Mouse (Mus musculus): ENCODE measurements around the gene Galnt16. TPM values are rescaled to one million over a fixed set of nuclear protein-coding genes. Genes with fewer than 3 reads are reported as not detected.

Galnt16 gene
- 6.9 and 11.1 TPM in 2 replicates for polyA plus RNA-seq (2015; fragmentation: Nextera tagmentation; extraction: Ambion mirVana)

DNA sequence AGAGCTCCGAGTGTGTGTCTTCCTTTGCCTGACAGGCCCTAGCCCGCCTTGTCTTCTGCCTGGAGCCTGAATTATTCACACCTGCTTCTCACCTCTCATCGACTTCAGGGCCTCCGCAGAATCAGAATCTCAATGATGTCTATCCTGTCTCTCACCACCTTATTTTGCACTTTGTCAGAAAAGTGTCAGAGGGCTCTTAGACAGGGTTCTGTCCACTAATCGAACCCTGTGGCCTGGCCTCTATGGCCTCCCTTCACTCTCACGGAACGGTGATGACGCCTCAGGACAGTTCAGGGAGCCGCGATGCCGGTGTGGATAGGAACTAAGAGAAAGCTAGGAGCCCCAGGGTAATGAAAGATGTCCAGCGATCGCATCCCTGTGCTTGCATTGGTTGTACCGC lies at the start of gene Galnt16:
Gene Galnt16 (plus strand): TSS at position 301 of the 400 bp plus-strand sequence.
- H3K27me3 ChIP-seq: peaks cover 83% of the 10 kb centered on the region
- H3K4me2 ChIP-seq: peak within 1 kb of the TSS; percentile 97
- peak within 1 kb of the TSS; percentile 65 for H3K4me3 ChIP-seq
- peaks cover 20% of the 10 kb centered on the region for H3K4me1 ChIP-seq (replicated peaks)
- no peak within 1 kb of the TSS for H3K27ac ChIP-seq
- no peaks in the 10 kb centered on the region for H3K9me3 ChIP-seq (replicated peaks)
- 7% methylated on average over 14 of the region's 14 CpGs for WGBS
- H3K36me3 ChIP-seq: no peaks in the 10 kb centered on the region
- ATAC-seq (replicated peaks; ENCODE audit: insufficient number of reproducible peaks, insufficient read depth, low FRiP score, low read depth): no peak
- H3K9ac ChIP-seq: peak within 1 kb of the TSS; percentile 56

DNA sequence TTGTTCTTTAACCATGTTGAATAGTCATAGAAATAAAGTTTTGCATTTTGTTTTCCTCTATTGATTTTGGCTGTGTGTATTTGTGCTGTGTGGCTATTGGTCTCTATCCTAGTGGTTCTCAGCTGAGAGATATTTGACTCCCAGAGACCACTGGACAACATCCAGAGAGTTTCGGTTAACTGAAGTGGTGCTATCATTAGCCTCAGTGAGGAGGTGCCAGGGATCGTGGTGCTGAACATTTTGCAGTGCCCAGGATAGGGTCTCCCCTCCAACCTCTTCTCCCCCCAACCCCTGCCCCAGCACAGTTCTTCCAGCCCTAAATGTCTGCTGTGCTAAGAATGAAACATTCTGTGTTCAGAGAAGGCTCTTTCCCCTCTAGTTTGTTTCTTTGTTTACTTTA lies 47.9 kb upstream of the Galnt16 start:
- 51% methylated on average over 2 of the region's 2 CpGs for WGBS
- no peak for ATAC-seq (replicated peaks; ENCODE audit: insufficient number of reproducible peaks, insufficient read depth, low FRiP score, low read depth)
- Histone ChIP-seq H3K9ac (no peak overlapping the region), H3K4me1 (replicated peaks) (no peaks in the 10 kb centered on the region; the same call in 1 of the 2 replicates), H3K4me3 (no peak overlapping the region), H3K9me3 (replicated peaks) (no peaks in the 10 kb centered on the region), H3K27ac (no peak overlapping the region), H3K4me2 (no peak overlapping the region), H3K36me3 (no peaks in the 10 kb centered on the region), H3K27me3 (no peaks in the 10 kb centered on the region)

DNA sequence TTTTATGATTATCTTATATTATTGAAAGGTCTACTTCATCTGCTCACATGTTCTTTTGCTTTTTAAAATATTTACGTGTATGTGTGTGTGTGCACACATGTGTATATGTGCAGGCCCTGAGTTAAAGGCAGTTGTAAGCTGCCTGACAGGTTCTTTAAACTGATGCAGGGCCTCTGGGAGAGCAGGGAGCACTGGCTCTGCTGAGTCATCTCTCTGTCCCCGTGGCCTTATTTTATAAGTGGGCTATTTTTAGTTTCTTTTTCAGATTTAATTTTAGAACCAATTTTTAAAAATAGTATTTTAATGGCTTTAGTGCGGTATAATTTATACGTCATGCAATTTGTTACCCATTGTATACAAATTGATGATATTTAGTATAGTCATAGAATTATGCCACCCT lies 46.2 kb upstream of the Galnt16 start:
- Histone ChIP-seq H3K4me3 (no peak overlapping the region), H3K4me1 (replicated peaks) (no peaks in the 10 kb centered on the region; the same call in 1 of the 2 replicates), H3K9ac (no peak overlapping the region), H3K4me2 (no peak overlapping the region), H3K27me3 (no peaks in the 10 kb centered on the region), H3K27ac (no peak overlapping the region), H3K36me3 (0 out of 2 replicates have a peak, but pooled peaks cover 3% of the 10 kb centered on the region), H3K9me3 (replicated peaks) (no peaks in the 10 kb centered on the region)
- WGBS: 38% methylated on average over 4 of the region's 4 CpGs
- ATAC-seq (replicated peaks; ENCODE audit: insufficient number of reproducible peaks, insufficient read depth, low FRiP score, low read depth): no peak

DNA sequence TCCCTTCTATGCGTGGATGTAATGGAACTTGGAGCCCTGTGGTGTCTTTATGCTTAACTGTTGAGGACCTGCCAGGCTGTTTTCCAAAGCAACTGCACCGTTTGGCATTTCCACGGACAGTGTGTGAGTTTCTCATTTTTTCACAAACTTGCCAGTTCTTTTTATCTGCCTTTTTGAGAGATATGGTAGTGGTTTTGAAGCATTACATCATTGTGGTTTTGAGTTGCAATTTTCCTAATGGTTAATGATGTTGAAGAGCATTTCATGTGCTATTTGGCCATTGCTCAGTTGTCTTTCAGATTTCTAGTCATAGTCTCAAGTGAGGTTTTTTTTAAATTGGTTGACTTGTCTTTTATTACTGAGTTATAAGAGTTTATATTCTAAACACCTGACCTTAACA lies 44.3 kb upstream of the Galnt16 start:
- 66% methylated on average over 3 of the region's 3 CpGs for WGBS
- Histone ChIP-seq H3K9ac (no peak overlapping the region), H3K36me3 (0 out of 2 replicates have a peak, but pooled peaks cover 3% of the 10 kb centered on the region), H3K4me1 (replicated peaks) (no peaks in the 10 kb centered on the region; the same call in 1 of the 2 replicates), H3K4me2 (no peak overlapping the region), H3K4me3 (no peak overlapping the region), H3K27ac (no peak overlapping the region), H3K27me3 (no peaks in the 10 kb centered on the region), H3K9me3 (replicated peaks) (no peaks in the 10 kb centered on the region)
- ATAC-seq (replicated peaks; ENCODE audit: insufficient number of reproducible peaks, insufficient read depth, low FRiP score, low read depth): no peak

DNA sequence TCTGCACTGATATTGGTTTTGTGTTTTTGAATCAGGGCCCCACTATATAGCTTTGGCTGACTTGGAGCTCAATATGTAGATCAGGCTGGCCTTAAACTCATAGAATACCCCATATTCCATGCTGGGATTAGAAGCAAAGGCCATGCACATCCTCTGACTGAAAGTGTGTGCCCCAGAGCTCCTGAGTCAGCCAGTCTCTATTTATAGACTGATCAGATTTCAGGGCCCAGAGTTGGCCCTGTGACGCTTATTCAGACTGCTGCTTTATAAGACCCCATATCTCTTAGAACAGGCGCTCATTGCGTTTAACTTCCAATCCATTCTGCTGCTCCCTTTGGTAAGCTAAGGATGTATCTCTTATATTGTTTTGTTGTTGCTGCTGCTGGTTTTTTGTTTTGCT lies 38.1 kb upstream of the Galnt16 start:
- H3K9me3 ChIP-seq (replicated peaks): no peaks in the 10 kb centered on the region
- H3K4me2 ChIP-seq: no peak overlapping the region
- no peak overlapping the region for H3K9ac ChIP-seq
- no peak overlapping the region for H3K4me3 ChIP-seq
- peaks cover 9% of the 10 kb centered on the region; the same call in 1 of the 2 replicates for H3K36me3 ChIP-seq
- peaks cover 7% of the 10 kb centered on the region; the same call in 1 of the 2 replicates for H3K4me1 ChIP-seq (replicated peaks)
- no peak for ATAC-seq (replicated peaks; ENCODE audit: insufficient number of reproducible peaks, insufficient read depth, low FRiP score, low read depth)
- no peak overlapping the region for H3K27ac ChIP-seq
- H3K27me3 ChIP-seq: no peaks in the 10 kb centered on the region
- 58% methylated on average over 3 of the region's 3 CpGs for WGBS

DNA sequence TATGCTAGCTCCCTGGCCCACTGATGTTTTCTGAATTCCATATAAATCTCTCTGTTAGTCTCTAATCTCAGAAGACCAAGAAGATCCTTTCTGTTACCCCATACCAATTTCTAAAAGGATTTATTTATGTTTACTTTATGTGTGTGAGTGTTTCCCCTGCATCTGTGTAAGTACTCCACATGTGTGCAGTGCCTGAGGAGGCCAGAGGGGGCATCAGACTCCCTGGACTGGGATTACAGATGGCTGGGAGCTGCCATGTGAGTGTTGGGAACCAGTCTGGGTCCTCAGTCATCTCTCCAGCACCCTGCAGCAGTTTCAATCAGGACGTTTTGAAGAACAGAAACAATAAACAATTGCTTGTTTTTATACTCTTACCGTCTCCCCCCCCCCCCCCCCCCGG lies 34.7 kb upstream of the Galnt16 start:
- Histone ChIP-seq H3K4me3 (no peak overlapping the region), H3K9me3 (replicated peaks) (no peaks in the 10 kb centered on the region), H3K36me3 (peaks cover 9% of the 10 kb centered on the region; the same call in 1 of the 2 replicates), H3K4me1 (replicated peaks) (peaks cover 7% of the 10 kb centered on the region; the same call in 1 of the 2 replicates), H3K9ac (no peak overlapping the region), H3K4me2 (no peak overlapping the region), H3K27ac (no peak overlapping the region), H3K27me3 (no peaks in the 10 kb centered on the region)
- ATAC-seq (replicated peaks; ENCODE audit: insufficient number of reproducible peaks, insufficient read depth, low FRiP score, low read depth): no peak
- WGBS: 85% methylated on average over 3 of the region's 3 CpGs

DNA sequence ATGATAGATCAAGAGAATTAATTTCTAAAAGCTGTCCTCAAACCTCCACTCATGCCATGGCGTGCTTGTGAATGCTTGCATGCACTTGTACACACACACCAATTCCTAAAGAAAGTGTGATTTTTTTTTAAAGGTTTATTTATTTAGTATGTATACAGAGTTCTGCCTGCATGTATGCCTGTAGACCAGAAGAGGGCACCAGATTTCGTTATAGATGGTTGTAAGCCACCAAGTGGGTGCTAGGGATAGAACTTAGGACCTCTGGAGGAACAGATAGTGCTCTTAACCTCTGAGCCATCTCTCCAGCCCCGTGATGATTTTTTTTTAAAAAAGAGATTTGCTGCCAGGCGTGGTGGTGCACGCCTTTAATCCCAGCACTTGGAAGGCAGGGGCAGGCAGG lies 24.8 kb upstream of the Galnt16 start:
- Histone ChIP-seq H3K27ac (no peak overlapping the region), H3K27me3 (no peaks in the 10 kb centered on the region), H3K36me3 (peaks cover 41% of the 10 kb centered on the region), H3K4me2 (no peak overlapping the region), H3K4me1 (replicated peaks) (no peaks in the 10 kb centered on the region), H3K9ac (no peak overlapping the region), H3K9me3 (replicated peaks) (no peaks in the 10 kb centered on the region), H3K4me3 (no peak overlapping the region)
- ATAC-seq (replicated peaks; ENCODE audit: insufficient number of reproducible peaks, insufficient read depth, low FRiP score, low read depth): no peak
- WGBS: 90% methylated on average over 5 of the region's 5 CpGs

DNA sequence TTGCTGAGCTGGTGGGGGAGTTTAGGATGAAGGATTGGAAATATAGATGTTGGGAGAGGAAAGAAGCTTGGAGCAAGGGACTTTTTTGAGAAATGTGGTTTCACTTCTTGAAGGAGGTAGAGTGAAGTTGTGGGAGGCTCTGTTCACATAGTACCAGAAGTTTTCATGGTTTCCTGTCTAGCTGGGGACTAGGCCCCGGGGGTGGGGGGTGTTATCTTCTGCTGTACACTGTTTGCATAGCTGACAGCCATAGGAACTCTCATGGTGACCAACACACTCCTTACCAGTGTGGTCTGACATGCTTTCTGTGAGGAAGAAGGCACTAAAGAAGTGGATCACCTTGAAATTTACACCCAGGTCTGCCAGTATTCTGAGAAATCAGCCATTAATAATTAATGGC lies 22.4 kb upstream of the Galnt16 start:
- no peak for ATAC-seq (replicated peaks; ENCODE audit: insufficient number of reproducible peaks, insufficient read depth, low FRiP score, low read depth)
- Histone ChIP-seq H3K4me2 (no peak overlapping the region), H3K27ac (no peak overlapping the region), H3K27me3 (no peaks in the 10 kb centered on the region), H3K9ac (no peak overlapping the region), H3K4me1 (replicated peaks) (no peaks in the 10 kb centered on the region), H3K36me3 (peaks cover 27% of the 10 kb centered on the region), H3K9me3 (replicated peaks) (no peaks in the 10 kb centered on the region), H3K4me3 (no peak overlapping the region)
- WGBS: 60% methylated on average over 1 of the region's 1 CpGs

DNA sequence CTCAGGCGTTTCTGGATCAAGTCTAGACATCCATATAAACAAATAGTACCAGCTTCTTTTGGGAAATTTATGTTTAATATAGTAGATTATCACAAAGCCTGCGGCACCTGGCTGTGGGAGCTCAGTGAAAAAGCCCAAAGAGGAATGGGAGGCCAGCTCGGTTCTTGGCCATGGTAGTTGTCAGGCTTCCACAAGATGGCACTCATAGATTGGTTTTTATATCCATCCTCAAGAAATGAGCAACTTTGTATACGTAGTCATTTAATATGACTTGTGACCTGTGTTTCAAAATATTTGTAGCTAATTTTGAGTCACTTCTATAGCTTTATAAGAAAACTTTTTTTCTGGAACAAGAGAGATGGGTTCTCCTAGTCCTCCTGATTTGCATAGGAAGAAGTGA lies 19.7 kb upstream of the Galnt16 start:
- WGBS: 54% methylated on average over 4 of the region's 4 CpGs

DNA sequence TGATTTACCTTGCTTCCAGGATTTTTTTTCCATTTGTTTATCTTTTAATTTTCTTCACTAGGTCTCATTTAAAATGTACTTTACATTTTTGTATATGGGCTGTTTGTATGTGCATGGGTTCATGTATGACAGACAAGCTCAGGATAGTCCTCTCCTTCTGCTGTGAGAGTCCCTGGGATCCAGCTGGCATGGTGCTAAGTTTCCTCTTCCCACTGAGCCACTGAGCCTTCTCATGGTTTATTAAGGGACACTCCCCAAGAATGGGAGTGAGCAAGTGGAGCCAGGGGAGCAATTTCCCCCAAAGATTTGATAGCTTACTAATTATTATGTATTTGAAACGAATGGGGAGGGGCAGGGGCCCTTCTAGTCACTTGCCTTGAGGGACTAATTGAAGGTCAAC lies 17.6 kb upstream of the Galnt16 start:
- ATAC-seq (replicated peaks; ENCODE audit: insufficient number of reproducible peaks, insufficient read depth, low FRiP score, low read depth): no peak

More for the DNA sequence above, 19.7 kb upstream of the Galnt16 start:
- Histone ChIP-seq H3K27ac (no peak overlapping the region), H3K36me3 (peaks cover 7% of the 10 kb centered on the region; the same call in 1 of the 2 replicates), H3K4me3 (no peak overlapping the region), H3K9ac (no peak overlapping the region), H3K27me3 (no peaks in the 10 kb centered on the region), H3K9me3 (replicated peaks) (no peaks in the 10 kb centered on the region), H3K4me2 (no peak overlapping the region), H3K4me1 (replicated peaks) (no peaks in the 10 kb centered on the region)
- ATAC-seq (replicated peaks; ENCODE audit: insufficient number of reproducible peaks, insufficient read depth, low FRiP score, low read depth): no peak

DNA sequence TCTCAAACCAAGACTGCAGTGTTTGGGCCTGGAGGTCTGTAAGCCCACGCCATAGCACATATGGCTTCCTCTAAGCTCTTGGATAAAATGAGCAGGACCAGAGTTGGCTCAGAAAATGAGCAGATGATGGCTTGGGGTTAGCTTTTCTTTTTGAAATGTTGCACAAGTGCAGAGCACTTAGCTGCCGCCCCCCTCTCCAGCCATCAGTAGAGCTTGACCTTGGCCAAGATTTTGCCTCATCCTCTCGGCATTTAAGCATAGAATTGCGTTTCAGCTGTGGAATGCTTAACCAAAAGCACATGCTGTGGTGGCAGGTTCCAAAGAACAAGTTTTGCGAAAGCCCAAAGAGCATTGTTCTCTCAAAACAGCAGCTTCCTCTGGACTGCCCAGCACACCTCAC lies 13.4 kb upstream of the Galnt16 start:
- Histone ChIP-seq H3K9me3 (replicated peaks) (no peaks in the 10 kb centered on the region), H3K36me3 (no peaks in the 10 kb centered on the region), H3K27me3 (no peaks in the 10 kb centered on the region), H3K9ac (no peak overlapping the region), H3K4me1 (replicated peaks) (no peaks in the 10 kb centered on the region), H3K27ac (no peak overlapping the region), H3K4me2 (no peak overlapping the region), H3K4me3 (no peak overlapping the region)
- ATAC-seq (replicated peaks; ENCODE audit: insufficient number of reproducible peaks, insufficient read depth, low FRiP score, low read depth): 0 out of 2 replicates have a peak, but pooled peaks have one; percentile 7
- 57% methylated on average over 5 of the region's 5 CpGs for WGBS

More for the DNA sequence above, 17.6 kb upstream of the Galnt16 start:
- no peaks in the 10 kb centered on the region for H3K9me3 ChIP-seq (replicated peaks)
- H3K4me1 ChIP-seq (replicated peaks): no peaks in the 10 kb centered on the region
- H3K27ac ChIP-seq: no peak overlapping the region
- no peak overlapping the region for H3K9ac ChIP-seq
- no peaks in the 10 kb centered on the region for H3K27me3 ChIP-seq
- WGBS: 54% methylated on average over 1 of the region's 1 CpGs
- no peak overlapping the region for H3K4me2 ChIP-seq
- H3K36me3 ChIP-seq: peaks cover 4% of the 10 kb centered on the region; the same call in 1 of the 2 replicates
- H3K4me3 ChIP-seq: no peak overlapping the region

DNA sequence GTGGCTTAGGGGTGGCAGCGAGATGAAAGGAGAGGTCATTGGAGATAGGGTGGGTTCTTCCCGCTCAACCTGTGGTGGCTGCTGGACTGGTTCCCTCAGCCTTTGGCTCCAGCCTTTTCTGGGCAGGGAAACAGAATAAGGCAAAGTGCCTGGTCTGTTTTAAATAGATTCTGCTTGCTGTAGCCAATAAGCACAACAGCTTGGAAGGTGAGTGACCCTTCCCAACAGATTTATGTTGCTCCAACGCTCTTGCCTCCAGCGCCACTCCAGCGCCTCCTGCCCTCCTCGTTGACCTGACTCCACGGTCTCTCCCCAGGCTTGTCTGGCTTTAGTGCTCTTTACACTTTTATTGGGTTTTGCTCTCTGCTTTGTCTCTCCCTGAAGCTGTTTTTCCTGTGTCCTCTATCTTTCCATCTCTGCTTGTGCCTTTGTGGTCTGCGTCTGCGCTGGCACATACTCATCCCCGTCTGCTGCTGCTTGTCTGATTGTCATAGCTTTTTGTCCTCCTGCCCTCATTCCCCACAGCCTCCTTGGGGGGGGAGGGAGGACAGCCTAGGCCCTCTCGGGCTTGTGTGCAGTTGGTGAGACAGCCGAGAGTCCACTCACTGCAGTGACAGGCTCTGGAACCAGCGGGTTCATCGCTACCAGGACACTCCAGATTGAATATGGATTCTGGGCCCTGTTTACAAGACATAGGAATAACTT lies 10.9 kb upstream of the Galnt16 start:
- Histone ChIP-seq H3K9me3 (replicated peaks) (no peaks in the 10 kb centered on the region), H3K9ac (no peak overlapping the region), H3K27me3 (no peaks in the 10 kb centered on the region), H3K4me2 (no peak overlapping the region), H3K4me3 (no peak overlapping the region), H3K27ac (no peak overlapping the region), H3K36me3 (no peaks in the 10 kb centered on the region), H3K4me1 (replicated peaks) (no peaks in the 10 kb centered on the region)
- 61% methylated on average over 14 of the region's 14 CpGs for whole genome bisulfite sequencing
- ATAC-seq (replicated peaks; ENCODE audit: insufficient number of reproducible peaks, insufficient read depth, low FRiP score, low read depth): no peak
